Mouse (Mus musculus) hindbrain, embryonic 10.5 days (tissue): Measurements from ENCODE around the gene Pkp1. TPM values are rescaled to one million over a fixed set of nuclear protein-coding genes. Genes with fewer than 3 reads are reported as not detected.

Experiments
- DNase-seq: peaks from one replicate; pipeline ENCODE4 v3.0.0-alpha.2; 2017; ENCODE audit warnings: low spot score
- H3K27ac ChIP-seq: fragments of 300-500 bp; sonication (generic); 2 replicates; pipeline ENCODE4 v1.5.1; 2016; ENCODE audit warnings: mild to moderate bottlenecking, moderate library complexity
- H3K27me3 ChIP-seq: fragments of 300-500 bp; sonication (generic); 2 replicates; pipeline ENCODE4 v1.6.1; 2016; ENCODE audit warnings: mild to moderate bottlenecking; ENCODE audit not compliant: poor library complexity, insufficient read depth, severe bottlenecking
- H3K36me3 ChIP-seq: fragments of 300-500 bp; sonication (generic); 2 replicates; pipeline ENCODE4 v1.6.1; 2016; ENCODE audit warnings: mild to moderate bottlenecking, moderate library complexity
- H3K4me1 ChIP-seq: fragments of 300-500 bp; sonication (generic); replicated peaks from 2 replicates; pipeline ENCODE4 v1.6.1; 2016; ENCODE audit warnings: mild to moderate bottlenecking
- H3K4me3 ChIP-seq: fragments of 300-500 bp; sonication (generic); 2 replicates; pipeline ENCODE4 v1.5.1; 2016; ENCODE audit warnings: mild to moderate bottlenecking, moderate library complexity
- H3K9me3 ChIP-seq: fragments of 300-500 bp; sonication (generic); 2 replicates; pipeline ENCODE4 v1.6.1; 2016; ENCODE audit warnings: mild to moderate bottlenecking, moderate library complexity
- WGBS: fragments of 180-500 bp; shearing (Covaris S2); methylation state at CpG from one replicate; pipeline ENCODE4 v1.1.7; 2016; 5-methylcytosine and 5-hydroxymethylcytosine counted together
- polyA plus RNA-seq: library from polyadenylated mRNA; unstranded; fragments of >200 nt; fragmentation: Nextera tagmentation; extraction: Ambion mirVana; gene quantifications from 2 replicates; pipeline ENCODE4 v1.2.1, GENCODE M21; 2016

Pkp1 gene
- polyA plus RNA-seq, 1 experiment from 2014 or later: 0.20 TPM

DNA sequence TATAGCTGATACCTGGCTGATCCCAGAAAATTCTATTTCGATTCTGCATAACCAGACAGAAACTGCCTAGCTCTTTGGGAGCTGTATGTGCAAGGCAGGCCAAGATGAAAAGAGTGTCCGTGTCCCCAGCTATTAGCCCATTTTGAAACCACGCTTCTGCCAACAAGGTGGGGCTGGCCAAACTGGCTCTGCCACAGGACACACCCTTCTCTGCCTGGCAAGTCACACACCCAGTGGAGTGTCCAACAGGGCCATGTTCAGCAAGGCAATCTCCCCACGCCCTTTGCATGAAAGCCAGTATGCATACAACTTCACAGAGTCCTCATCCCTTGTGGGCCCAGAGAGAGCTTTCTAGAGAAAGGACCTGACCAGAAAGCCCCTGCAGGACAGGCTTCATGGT lies 23.6 kb downstream of the Pkp1 start:
- no peak for DNase-seq
- Histone ChIP-seq H3K4me3 (no peak overlapping the region), H3K27me3 (no peaks in the 10 kb centered on the region), H3K4me1 (no peaks in the 10 kb centered on the region), H3K36me3 (no peaks in the 10 kb centered on the region), H3K27ac (no peak overlapping the region), H3K9me3 (no peaks in the 10 kb centered on the region)
- 86% methylated on average over 4 of the region's 4 CpGs for WGBS

DNA sequence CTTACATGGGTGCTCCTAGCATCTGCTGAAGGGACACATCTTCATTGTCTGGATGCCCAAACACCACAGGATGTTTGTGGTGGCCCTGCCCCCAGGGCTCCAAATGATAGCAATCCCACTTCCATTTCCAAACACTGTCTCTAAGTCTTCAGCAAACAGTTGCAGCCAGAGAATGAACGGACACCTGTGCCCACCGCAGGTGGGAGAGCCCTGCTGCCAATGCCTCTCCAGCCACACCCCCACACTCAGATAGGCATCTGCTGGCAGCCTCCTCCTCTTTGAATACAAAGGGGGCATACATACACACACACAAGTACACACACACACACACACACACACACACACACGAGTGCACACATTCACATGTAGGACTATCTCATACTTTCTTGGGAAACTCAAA lies 25.6 kb downstream of the Pkp1 start:
- no peaks in the 10 kb centered on the region for H3K36me3 ChIP-seq
- H3K27ac ChIP-seq: no peak overlapping the region
- DNase-seq: no peak
- peaks cover 2% of the 10 kb centered on the region; the same call in 1 of the 2 replicates for H3K4me1 ChIP-seq
- H3K9me3 ChIP-seq: no peaks in the 10 kb centered on the region
- 83% methylated on average over 3 of the region's 3 CpGs for WGBS
- no peaks in the 10 kb centered on the region; the same call in 1 of the 2 replicates for H3K27me3 ChIP-seq
- no peak overlapping the region for H3K4me3 ChIP-seq

DNA sequence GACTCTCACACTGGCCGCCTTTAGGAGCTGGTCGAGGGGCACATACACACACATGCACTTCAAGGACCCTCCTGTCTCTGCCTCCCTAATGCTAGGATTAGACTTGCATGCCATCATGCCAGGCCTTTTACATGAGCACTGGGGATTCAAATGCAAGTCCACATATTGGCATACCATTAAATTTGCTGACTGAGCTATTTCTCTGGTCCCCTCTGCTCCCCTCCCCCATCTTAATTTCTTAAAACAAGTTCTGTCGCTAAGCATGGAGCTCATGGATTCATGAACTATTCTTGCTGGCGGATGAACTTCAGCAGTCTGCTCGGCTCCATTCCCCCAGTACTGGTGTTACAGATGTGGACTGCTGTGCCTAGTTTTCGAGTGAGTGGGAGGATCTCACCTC lies 26.2 kb downstream of the Pkp1 start:
- Histone ChIP-seq H3K4me3 (no peak overlapping the region), H3K27ac (no peak overlapping the region), H3K4me1 (peaks cover 5% of the 10 kb centered on the region; the same call in 1 of the 2 replicates), H3K27me3 (no peaks in the 10 kb centered on the region; the same call in 1 of the 2 replicates), H3K9me3 (no peaks in the 10 kb centered on the region), H3K36me3 (no peaks in the 10 kb centered on the region)
- DNase-seq: no peak
- 84% methylated on average over 6 of the region's 6 CpGs for WGBS

DNA sequence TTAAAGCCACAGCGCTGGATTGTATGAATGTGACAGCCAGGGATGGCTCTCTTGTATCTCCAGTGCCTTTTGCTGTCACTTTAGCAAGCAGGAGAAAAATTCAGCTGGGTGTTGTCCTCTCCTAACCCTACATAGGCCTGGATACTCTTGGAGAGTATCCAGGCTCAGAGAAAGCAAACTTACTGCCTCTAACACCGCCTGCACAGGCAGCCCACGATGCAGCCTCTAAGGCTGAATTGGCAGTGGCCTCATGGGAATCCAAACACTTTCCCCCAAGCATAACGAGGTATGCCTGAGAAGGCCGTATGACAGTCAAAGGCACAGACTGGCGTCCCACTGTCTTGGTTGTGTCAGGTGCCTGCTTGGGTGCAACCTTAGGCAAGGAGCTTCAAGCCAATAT lies 26.8 kb downstream of the Pkp1 start:
- Histone ChIP-seq H3K27me3 (no peaks in the 10 kb centered on the region; the same call in 1 of the 2 replicates), H3K36me3 (no peaks in the 10 kb centered on the region), H3K4me1 (peaks cover 5% of the 10 kb centered on the region; the same call in 1 of the 2 replicates), H3K9me3 (no peaks in the 10 kb centered on the region), H3K4me3 (no peak overlapping the region), H3K27ac (no peak overlapping the region)
- DNase-seq: no peak
- 77% methylated on average over 6 of the region's 6 CpGs for WGBS

DNA sequence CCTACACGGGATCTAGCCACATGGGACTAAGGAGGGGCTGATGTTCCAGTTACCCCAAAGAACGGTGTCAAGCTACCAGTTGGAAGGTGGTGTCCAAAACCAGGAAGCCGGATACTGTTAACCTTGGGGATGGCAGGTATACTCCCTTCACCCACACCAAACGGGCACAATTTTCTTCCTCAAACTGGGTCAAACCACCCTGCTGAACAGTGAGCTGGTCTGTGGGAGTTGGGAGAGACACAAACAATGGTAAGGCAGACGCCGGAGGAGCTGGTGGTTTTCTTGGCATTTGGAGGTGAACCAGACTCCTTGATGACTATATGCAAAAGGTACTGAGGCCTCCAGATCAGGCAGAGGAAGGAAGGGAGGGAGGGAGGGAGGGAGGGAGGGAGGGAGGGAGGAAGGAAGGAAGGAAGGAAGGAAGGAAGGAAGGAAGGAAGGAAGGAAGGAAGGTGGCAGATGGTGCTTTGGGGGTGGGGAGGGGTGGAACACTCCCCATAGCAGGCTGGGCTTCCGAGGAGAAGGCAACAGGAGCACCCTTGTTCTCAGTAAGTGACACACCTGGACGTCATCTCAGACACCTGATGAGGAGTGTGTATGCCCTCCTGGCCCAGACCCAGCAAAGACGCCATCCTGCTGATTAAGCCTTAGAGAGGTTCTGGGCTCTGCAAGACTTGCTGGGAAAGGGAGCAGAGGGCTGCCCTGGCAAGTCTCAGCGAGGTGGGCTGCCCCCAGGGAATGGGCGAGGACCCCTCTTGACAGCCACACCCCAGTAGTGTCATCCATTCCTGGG lies 27.4 kb downstream of the Pkp1 start:
- H3K9me3 ChIP-seq: no peaks in the 10 kb centered on the region
- 78% methylated on average over 11 of the region's 11 CpGs for WGBS
- H3K36me3 ChIP-seq: no peaks in the 10 kb centered on the region
- no peak overlapping the region for H3K27ac ChIP-seq
- H3K4me1 ChIP-seq: peaks cover 5% of the 10 kb centered on the region; the same call in 1 of the 2 replicates
- H3K4me3 ChIP-seq: no peak overlapping the region
- no peaks in the 10 kb centered on the region; the same call in 1 of the 2 replicates for H3K27me3 ChIP-seq
- DNase-seq: no peak

DNA sequence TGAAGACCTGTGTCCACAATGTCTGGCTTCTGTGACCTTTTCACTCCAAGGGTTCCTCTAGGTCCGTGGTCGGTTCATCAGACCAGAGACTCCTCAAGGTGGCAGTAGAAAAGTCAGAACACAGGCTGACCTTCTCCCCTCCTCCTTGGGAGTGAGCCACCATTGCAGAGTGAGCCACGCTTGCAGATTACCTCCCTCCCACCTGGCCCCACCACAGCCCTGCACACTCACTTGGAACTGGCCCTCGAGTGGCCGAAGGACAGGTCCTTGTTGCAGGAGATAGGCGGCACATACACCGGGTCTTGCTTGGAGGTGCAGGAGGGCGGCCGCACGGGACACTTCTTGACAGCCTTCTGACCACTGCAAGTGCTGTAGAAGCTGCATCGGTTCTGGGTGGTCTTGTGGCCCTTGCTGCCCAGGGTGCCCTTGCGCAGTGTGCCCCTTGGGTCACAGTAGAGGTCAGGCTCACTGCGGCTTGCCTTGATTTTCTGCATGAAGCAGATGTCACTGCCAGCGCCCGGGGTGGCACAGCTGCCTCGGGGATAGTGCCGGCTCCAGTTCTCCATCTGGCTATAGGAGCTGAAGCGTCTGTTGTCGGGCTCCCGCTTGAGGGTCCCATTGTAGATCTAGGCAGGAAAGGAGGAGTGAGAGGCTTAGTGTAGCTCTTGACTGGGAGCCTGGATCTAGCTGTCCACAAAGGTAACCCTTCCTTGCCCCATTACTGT lies 29.4 kb downstream of the Pkp1 start:
- Histone ChIP-seq H3K27me3 (no peaks in the 10 kb centered on the region; the same call in 1 of the 2 replicates), H3K9me3 (no peaks in the 10 kb centered on the region), H3K4me3 (no peak overlapping the region), H3K4me1 (peaks cover 5% of the 10 kb centered on the region; the same call in 1 of the 2 replicates), H3K36me3 (no peaks in the 10 kb centered on the region), H3K27ac (no peak overlapping the region)
- DNase-seq: no peak
- WGBS: 79% methylated on average over 20 of the region's 20 CpGs

DNA sequence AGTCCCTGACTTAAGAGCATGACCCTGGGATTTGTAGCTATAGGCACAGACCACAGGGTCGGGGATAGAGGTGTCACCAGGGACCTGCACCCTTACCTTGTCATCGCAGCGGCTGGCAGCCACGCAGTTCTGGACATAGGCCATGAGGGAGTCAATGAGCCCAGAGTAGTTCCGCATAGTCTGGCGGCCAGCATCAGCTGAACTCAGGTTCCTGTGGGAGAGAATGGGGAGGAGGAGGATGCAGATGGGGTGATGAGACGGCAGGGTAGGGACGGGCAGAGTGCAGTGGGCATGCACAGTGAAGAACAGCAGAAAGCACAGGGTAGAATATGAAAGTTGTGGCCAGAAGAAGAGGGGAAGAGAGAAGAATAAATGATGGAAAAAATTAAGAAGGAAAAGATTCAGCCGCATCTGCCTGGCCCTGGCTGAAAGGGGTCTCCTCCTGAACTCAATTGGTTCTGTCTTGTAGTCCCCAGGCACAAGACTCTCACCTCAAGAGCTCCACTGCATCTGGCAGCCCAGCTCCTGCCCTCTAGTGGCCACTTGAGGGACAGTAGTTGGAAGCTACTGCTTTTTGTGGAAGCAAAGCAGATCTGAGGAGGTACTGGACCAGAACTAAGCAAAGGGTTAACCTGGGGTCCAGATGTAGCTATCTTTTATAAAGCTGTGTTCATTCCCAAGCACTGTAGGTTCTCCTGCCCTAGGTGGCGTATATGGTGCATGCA lies 36.5 kb downstream of the Pkp1 start:
- Histone ChIP-seq H3K9me3 (no peaks in the 10 kb centered on the region), H3K4me1 (no peaks in the 10 kb centered on the region), H3K27ac (no peak overlapping the region), H3K27me3 (no peaks in the 10 kb centered on the region), H3K36me3 (no peaks in the 10 kb centered on the region), H3K4me3 (no peak overlapping the region)
- DNase-seq: peak; percentile 72
- 72% methylated on average over 10 of the region's 10 CpGs for WGBS

DNA sequence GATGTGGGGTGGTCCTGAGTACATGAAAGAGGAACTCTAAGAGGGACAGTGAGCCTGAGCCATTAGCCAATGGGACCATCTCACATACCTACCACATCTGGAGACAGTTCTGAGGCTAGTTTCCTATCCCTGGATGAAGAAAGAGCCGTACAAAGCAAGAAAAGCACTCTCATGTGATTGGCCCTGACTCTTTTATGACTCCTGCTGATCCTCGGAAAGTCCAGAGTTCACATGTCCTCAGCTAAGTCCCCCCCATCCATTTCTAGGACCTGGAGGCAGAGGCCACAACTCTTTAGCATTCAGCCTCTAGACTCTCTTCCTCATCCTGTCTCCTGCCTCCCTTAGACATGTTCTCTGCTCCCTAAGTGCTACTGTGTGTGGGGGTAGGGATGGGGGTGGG lies 41.8 kb downstream of the Pkp1 start:
- no peaks in the 10 kb centered on the region for H3K36me3 ChIP-seq
- H3K27ac ChIP-seq: no peak overlapping the region
- DNase-seq: no peak
- WGBS: 79% methylated on average over 2 of the region's 2 CpGs
- no peaks in the 10 kb centered on the region for H3K9me3 ChIP-seq
- H3K27me3 ChIP-seq: no peaks in the 10 kb centered on the region
- no peak overlapping the region for H3K4me3 ChIP-seq
- no peaks in the 10 kb centered on the region for H3K4me1 ChIP-seq

DNA sequence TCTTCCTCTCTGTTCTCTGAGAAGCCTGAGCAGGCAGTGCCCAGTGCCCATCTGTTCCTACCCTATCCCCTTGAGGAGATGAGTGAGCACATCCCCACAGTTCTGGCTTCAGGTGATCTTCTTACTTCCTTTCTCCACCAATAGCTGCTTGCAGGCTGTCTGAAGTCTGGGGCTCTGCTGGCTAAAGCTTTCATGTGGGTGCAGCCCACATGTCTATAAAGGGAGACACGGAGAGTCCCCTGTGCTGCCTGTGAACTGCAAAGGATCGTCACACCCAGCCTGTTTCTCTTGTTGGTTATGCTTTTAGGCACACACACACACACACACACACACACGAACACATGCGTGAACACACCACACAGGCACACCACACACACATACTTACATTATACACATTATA lies 46.0 kb downstream of the Pkp1 start:
- H3K27me3 ChIP-seq: no peaks in the 10 kb centered on the region
- H3K27ac ChIP-seq: no peak overlapping the region
- no peak overlapping the region for H3K4me3 ChIP-seq
- no peaks in the 10 kb centered on the region for H3K36me3 ChIP-seq
- H3K9me3 ChIP-seq: no peaks in the 10 kb centered on the region
- H3K4me1 ChIP-seq: no peaks in the 10 kb centered on the region
- DNase-seq: no peak
- WGBS: 90% methylated on average over 4 of the region's 4 CpGs

DNA sequence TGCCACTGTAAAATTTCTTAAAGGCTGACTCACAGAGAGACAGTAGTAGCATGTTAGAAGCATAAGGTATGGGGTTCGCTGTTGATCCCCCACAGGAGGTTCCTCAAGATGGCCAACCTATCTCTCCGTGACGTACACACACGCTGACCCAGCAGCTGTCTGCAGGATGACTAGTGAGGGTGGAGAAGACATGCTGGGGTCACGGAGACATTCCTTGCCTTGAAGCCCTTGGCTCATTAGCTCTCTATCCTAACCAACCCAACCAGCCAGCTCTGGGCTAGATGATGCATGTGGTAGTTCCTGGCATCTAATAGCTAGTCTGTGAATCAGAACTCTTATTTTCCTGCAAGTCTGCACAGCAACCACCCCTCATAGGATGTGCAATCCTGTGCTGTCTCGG lies 50.4 kb downstream of the Pkp1 start:
- Histone ChIP-seq H3K36me3 (no peaks in the 10 kb centered on the region), H3K27me3 (peaks cover 7% of the 10 kb centered on the region; the same call in 1 of the 2 replicates), H3K27ac (no peak overlapping the region), H3K4me3 (no peak overlapping the region), H3K4me1 (no peaks in the 10 kb centered on the region), H3K9me3 (no peaks in the 10 kb centered on the region)
- no peak for DNase-seq
- 90% methylated on average over 6 of the region's 6 CpGs for WGBS

DNA sequence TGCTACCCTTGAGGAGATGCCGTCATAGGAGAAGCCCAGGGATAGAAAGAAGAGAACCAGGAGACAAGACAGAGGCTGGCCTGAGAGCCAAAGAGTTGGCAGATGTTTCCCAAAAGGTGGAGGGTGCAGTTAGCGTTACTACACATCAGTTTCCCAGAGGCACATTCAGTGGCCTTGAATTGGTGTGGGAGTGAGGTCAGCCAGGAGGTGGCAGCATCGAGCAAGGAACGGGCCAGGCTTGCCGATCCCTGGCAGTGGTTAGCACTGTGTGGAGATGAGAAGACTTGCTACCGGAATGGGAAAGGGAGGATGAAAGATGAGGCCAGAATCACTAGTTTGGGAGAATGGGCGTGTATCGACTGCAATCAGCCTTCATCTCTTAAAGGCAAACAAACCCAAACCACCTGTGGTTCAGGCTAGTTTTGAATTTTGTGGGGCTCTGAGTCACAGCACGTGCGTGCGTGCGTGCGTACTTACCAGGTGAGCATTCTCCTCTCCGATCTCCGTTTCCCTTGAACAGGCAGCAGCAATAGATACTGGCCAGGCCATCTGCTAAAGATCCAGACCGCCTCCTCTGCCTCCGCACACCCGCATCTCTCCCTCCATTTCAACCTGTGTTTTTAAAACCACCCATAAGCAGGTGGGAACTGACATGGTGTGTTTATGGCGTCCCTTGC lies 53.4 kb downstream of the Pkp1 start:
- Histone ChIP-seq H3K9me3 (no peaks in the 10 kb centered on the region), H3K27ac (no peak overlapping the region), H3K27me3 (peaks cover 7% of the 10 kb centered on the region; the same call in 1 of the 2 replicates), H3K36me3 (no peaks in the 10 kb centered on the region), H3K4me1 (no peaks in the 10 kb centered on the region), H3K4me3 (no peak overlapping the region)
- peak; percentile 81 for DNase-seq
- 51% methylated on average over 19 of the region's 19 CpGs for WGBS

DNA sequence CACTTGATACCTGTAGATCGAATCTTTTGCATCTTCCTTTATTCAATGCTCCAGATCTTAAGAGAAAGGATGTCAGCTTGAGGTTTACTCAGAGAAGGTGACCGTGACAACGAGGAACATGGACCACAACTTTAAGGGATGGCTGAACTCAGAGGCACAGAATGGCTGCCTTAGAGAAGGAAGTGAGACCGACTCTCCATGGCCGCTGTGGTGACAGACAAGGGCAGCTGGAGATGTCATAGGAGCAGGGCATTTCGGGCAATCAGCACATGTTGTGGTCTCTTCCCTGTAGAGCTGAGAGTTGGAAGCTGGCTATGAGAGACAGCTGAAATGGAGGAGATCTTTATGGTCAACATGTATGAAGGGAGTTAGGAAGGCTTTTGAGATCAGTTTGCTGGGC lies 54.2 kb downstream of the Pkp1 start:
- DNase-seq: no peak
- H3K27me3 ChIP-seq: peaks cover 7% of the 10 kb centered on the region; the same call in 1 of the 2 replicates
- H3K27ac ChIP-seq: no peak overlapping the region
- H3K36me3 ChIP-seq: no peaks in the 10 kb centered on the region
- H3K4me1 ChIP-seq: no peaks in the 10 kb centered on the region
- H3K4me3 ChIP-seq: no peak overlapping the region
- 90% methylated on average over 6 of the region's 6 CpGs for WGBS
- H3K9me3 ChIP-seq: no peaks in the 10 kb centered on the region
